Mouse (Mus musculus): ENCODE data around the gene Mcoln1.

DNA sequence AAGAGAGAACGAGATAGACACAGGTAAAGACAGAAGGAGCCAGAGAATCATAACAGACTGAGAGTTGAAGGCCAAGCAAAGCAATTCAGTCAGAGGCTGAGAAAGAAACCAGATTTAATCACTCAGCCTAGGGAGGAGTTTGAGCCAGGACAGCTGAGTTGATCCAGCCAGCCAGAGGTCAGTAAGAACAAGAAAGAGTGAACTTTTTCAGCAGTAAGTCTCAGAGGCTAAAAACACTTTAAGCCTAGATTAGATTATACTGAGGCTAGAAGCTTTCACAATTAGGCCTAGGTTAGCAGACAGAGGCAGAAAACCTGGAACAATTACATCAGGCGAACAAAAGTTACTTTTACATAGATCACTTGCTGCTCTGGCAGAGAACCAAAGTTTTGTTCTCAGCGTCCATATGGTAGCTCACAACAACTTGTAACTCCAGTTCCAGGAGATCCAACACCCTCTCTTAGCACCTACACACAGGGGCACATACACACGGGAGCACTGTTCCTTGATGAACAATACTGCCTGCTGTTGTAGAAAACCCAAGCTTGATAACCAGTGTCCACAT is 20.0 kb upstream of the Mcoln1 start:
- TF ChIP-seq CTCF (IDR thresholded peaks at IDR 0.05; ENCODE audit: extremely low read depth, insufficient read depth, insufficient read length, insufficient replicate concordance) = no peak
- TF ChIP-seq POLR2A (IDR thresholded peaks at IDR 0.05; ENCODE audit: low read depth, low read length) = no peak

Data from spleen, adult 2 months (tissue).